Mouse (Mus musculus) spleen, postnatal 14 days (tissue): ENCODE measurements around the gene Trappc12.

Source experiments
- DNase-seq, 2 experiments: peaks; one replicate each; pipeline ENCODE4 v3.0.0; 2021 to 2022; ENCODE audit warnings: low spot score in 2 of 2

The Trappc12 gene

DNA sequence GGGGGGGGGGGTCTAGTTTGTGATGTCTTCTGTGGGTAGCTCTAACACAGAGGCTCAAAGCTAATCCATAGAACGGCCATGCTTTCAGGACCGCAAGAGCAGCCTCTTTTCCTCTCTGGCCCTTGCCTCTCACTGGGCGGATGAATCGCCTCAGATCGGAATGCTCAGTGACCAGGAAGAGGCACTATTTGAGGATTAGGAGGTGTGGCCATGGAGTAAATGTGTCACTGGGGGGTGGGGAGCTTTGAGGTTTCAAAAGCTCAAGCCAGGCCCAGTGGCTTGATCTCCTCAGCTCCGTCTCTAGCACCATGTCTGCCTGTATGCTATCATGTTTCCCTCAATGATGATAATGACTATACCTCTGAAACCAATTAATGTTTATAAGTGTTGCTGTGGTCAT lies 61.3 kb downstream of the Trappc12 start:
- DNase-seq = no peak

- no peak for DNase-seq
Observed at GRCm38 (mm10) chr12:28686199-28686879, 63.9 kb downstream of the Trappc12 start.

- DNase-seq = no peak
Observed at GRCm38 (mm10) chr12:28685771-28686170, 64.5 kb downstream of the Trappc12 start.

GRCm38 (mm10) chr12:28684674-28685073 lies 65.6 kb downstream of the Trappc12 start:
- no peak for DNase-seq

- DNase-seq = no peak
Observed at GRCm38 (mm10) chr12:28675925-28676209, 74.4 kb downstream of the Trappc12 start.

- DNase-seq = peak; percentile 44 to 54
Observed at GRCm38 (mm10) chr12:28675121-28675924, 74.9 kb downstream of the Trappc12 start, which contains the start of gene Adi1. TSS of gene Adi1 (plus strand) at chr12:28675231.

- DNase-seq = no peak
Observed at GRCm38 (mm10) chr12:28674038-28674720, 76.1 kb downstream of the Trappc12 start.

DNA sequence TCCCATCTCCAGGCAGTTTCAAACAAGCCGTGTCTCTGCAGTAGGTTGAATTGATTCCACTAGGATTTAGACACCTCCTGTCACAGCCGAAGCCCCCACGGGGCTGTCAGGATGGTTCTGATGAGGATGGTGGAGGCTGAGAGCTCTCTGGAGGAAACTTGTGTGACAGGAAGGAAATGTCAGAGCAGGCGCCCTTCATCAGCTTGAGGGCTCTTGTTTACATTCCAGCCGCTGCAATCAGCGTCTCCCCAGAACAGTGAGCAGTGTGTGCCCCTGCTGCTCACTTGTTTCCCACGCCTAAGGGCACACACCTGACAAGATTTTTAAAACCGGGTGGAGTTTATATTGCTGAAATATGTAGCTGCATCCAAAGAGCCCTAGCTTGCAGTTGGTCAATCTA lies 83.0 kb downstream of the Trappc12 start:
- no peak for DNase-seq

DNA sequence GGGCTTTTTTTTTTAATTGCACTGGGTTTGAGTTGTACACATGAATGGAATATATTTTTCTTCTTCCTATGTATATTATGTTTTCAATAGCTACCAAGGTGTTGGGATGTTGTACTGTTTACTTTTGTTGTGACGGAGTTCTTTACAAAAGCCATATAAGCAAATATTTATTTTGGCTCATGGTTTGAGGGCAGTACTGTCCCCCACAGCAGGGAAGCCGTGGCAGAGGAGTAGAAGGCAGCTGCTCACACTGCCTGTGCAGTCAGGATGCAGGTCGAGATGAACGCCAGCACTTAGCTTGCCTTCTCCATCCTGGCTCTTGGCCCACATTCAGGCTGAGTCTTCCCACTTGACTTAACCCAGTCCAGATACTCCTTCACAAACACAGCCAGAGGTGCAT lies 83.5 kb downstream of the Trappc12 start:
- DNase-seq = no peak

GRCm38 (mm10) chr12:28662628-28663027 lies 87.6 kb downstream of the Trappc12 start:
- no peak for DNase-seq

GRCm38 (mm10) chr12:28649141-28650110 lies 100.8 kb downstream of the Trappc12 start, which contains the start of gene Rnaseh1:
TSS of gene Rnaseh1 (plus strand) at chr12:28649602.
- peak; percentile 79 to 85 for DNase-seq
